Mouse (Mus musculus) erythroblast, embryonic 14.5 days (primary cell): ENCODE results near the gene Olfr937. TPM values are rescaled to one million over a fixed set of nuclear protein-coding genes. Genes with fewer than 3 reads are reported as not detected.

Experiments
- H3K27me3 ChIP-seq: 2 replicates; pipeline ENCODE4 v1.6.1; 2012; ENCODE audit warnings: inconsistent platforms; ENCODE audit not compliant: control insufficient read depth
- H3K36me3 ChIP-seq: 2 replicates; pipeline ENCODE4 v1.6.1; 2012; ENCODE audit warnings: mild to moderate bottlenecking, inconsistent platforms; ENCODE audit not compliant: control insufficient read depth
- H3K4me1 ChIP-seq: 2 replicates; pipeline ENCODE4 v1.6.1; 2012; ENCODE audit warnings: inconsistent platforms; ENCODE audit not compliant: control insufficient read depth
- H3K4me3 ChIP-seq: replicated peaks from 2 replicates; pipeline ENCODE3; 2012; ENCODE audit warnings: moderate library complexity, mild to moderate bottlenecking, inconsistent platforms
- H3K9me3 ChIP-seq: 2 replicates; pipeline ENCODE4 v1.6.1; 2012; ENCODE audit warnings: low read length, inconsistent platforms, mixed read lengths; ENCODE audit not compliant: control insufficient read depth
- GATA1 ChIP-seq: IDR thresholded peaks from 2 replicates; pipeline ENCODE4 v1.6.1; 2012; ENCODE audit warnings: low read length, inconsistent platforms, mixed read lengths
- TAL1 ChIP-seq: IDR thresholded peaks from 3 replicates; pipeline ENCODE4 v1.6.1; 2012; ENCODE audit warnings: low read length, inconsistent platforms, mixed read lengths
- polyA plus RNA-seq: library from polyadenylated mRNA; stranded (reverse); fragments of >175 nt; gene quantifications from 2 replicates; pipeline ENCODE4 v1.2.3, GENCODE M21; 2012

The Olfr937 gene
- not detected in 2 replicates for polyA plus RNA-seq

DNA sequence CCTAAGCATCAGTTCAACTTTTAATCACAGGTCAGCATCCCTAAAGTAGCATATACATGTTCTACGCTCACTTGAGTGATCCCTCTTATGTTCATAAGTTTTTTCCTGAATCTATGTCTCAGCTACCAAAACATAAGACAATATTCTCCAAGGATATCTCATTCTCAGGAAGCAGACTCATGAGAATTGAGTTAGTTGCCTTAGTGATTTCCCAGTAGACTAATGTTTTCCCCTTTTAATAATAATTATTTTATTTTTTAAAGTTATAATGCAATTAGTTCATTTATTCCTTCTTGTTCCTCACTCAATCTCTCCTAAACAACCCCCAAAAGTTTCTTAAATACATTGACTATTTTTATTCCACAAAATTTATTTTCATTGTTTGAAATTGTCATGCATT, at the start of gene Olfr937:
TSS of gene Olfr937 (minus strand) at position 101 of the 400 bp plus-strand sequence.
- Histone ChIP-seq H3K36me3 (no peaks in the 10 kb centered on the region), H3K4me3 (no peak within 1 kb of the TSS), H3K9me3 (no peaks in the 10 kb centered on the region), H3K27me3 (no peaks in the 10 kb centered on the region), H3K4me1 (no peaks in the 10 kb centered on the region)
- no peak for TF ChIP-seq GATA1
- TF ChIP-seq TAL1: no peak

DNA sequence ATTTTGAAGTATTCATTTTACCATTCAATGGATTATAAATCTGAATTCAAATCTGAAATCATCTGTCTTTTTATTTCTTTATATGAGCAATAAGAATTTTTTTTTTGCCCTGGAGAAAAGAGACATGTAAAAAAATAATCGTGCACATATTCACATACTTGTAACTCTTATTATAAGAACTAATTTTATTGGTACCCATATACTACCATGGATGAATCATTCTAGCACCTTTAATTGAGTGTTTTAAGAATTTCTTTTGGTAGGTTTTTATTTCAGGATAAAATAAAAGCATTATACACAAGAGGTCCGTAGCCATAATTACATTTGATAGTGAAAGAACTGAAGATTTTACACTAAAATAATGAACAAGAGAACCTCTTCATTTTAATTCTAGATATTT, 14.0 kb upstream of the Olfr937 start, which contains the start of gene Olfr938:
TSS of gene Olfr938 (minus strand) at position 101 of the 400 bp plus-strand sequence.
- no peaks in the 10 kb centered on the region for H3K36me3 ChIP-seq
- H3K27me3 ChIP-seq: no peaks in the 10 kb centered on the region
- no peaks in the 10 kb centered on the region for H3K4me1 ChIP-seq
- H3K4me3 ChIP-seq: no peak within 1 kb of the TSS
- TF ChIP-seq TAL1 (no peak), GATA1 (no peak)
- H3K9me3 ChIP-seq: peaks cover 14% of the 10 kb centered on the region

DNA sequence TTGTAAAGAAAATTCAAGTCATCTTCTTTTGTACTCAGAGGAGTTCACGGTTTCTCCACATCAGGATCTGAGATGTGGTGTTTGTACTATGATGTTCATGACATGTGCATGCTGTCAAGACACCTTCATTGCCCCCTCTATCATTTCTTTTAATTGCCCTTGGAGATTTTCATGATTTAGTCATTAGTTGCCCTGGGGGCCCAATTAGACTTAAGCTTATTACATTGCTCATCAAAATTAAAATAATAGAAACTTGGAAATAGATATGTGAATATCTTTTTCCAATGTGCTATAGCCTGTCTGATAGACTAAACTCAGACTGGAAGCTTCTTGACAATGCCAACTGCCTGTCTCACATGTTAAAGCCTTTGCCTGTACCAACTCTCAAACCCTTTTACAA, 41.5 kb downstream of the Olfr937 start, which contains the start of gene Olfr146:
TSS of gene Olfr146 (minus strand) at position 101 of the 400 bp plus-strand sequence.
- Histone ChIP-seq H3K4me3 (no peak within 1 kb of the TSS), H3K4me1 (no peaks in the 10 kb centered on the region), H3K27me3 (no peaks in the 10 kb centered on the region), H3K36me3 (no peaks in the 10 kb centered on the region), H3K9me3 (no peaks in the 10 kb centered on the region; the same call in 1 of the 2 replicates)
- TF ChIP-seq GATA1 (no peak), TAL1 (no peak)

Other genes starting within 250 kb of the Olfr937 start
- 0.04 TPM in 1 of 2 replicates, not detected in the other for gene Olfr923, start 238.4 kb downstream of the Olfr937 start, polyA plus RNA-seq
- not detected in 2 replicates for gene Olfr924, start 220.5 kb downstream of the Olfr937 start, polyA plus RNA-seq
- gene Olfr26, start 209.9 kb downstream of the Olfr937 start, polyA plus RNA-seq: not detected in 2 replicates
- gene Olfr926, start 187.8 kb downstream of the Olfr937 start, polyA plus RNA-seq: not detected in 2 replicates
- gene Olfr930, start 135.1 kb downstream of the Olfr937 start, polyA plus RNA-seq: not detected in 2 replicates
- not detected in 2 replicates for gene Olfr933, start 92.6 kb downstream of the Olfr937 start, polyA plus RNA-seq
- gene Olfr934, start 76.6 kb downstream of the Olfr937 start, polyA plus RNA-seq: not detected in 2 replicates
- not detected in 2 replicates for gene Olfr935, start 65.3 kb downstream of the Olfr937 start, polyA plus RNA-seq
- gene Olfr146, start 41.6 kb downstream of the Olfr937 start, polyA plus RNA-seq: 0.02 TPM in 1 of 2 replicates, not detected in the other
- not detected in 2 replicates for gene Olfr938, start 13.9 kb upstream of the Olfr937 start, polyA plus RNA-seq
- gene Olfr27, start 63.2 kb upstream of the Olfr937 start, polyA plus RNA-seq: not detected in 2 replicates
- gene Olfr943, start 101.4 kb upstream of the Olfr937 start, polyA plus RNA-seq: not detected in 2 replicates
- not detected in 2 replicates for gene Olfr944, start 137.0 kb upstream of the Olfr937 start, polyA plus RNA-seq
- not detected in 2 replicates for gene Olfr1537, start 185.0 kb upstream of the Olfr937 start, polyA plus RNA-seq
- gene Olfr945, start 211.9 kb upstream of the Olfr937 start, polyA plus RNA-seq: not detected in 2 replicates